Mouse (Mus musculus): Measurements from ENCODE around the gene Pramef25.
"Not testable (repeated sequence)": the region's sequence is repeated elsewhere in the genome, so short reads cannot be mapped to it uniquely, and the experiment has no call there.

- TF ChIP-seq POLR2A, CTCF (IDR thresholded peaks at IDR 0.05; ENCODE audit: insufficient read depth, low read depth, low read length): not testable (repeated sequence)
These were observed at the start of gene Pramef25 for GRCm38 (mm10) chr4:143950916-143951315.

Data from olfactory bulb, adult 2 months (tissue).